Mouse (Mus musculus) ES-E14 (cell line): ENCODE measurements around the gene Mbtps2.

Experiments
- CHD2 ChIP-seq: IDR thresholded peaks from 2 replicates; pipeline ENCODE4 v1.6.1; 2014; ENCODE audit warnings: mild to moderate bottlenecking, low read depth, low read length, inconsistent platforms
- HCFC1 ChIP-seq: IDR thresholded peaks from 2 replicates; pipeline ENCODE4 v1.6.1; 2012; ENCODE audit warnings: low read length, inconsistent platforms, borderline replicate concordance; ENCODE audit not compliant: insufficient read depth
- ZC3H11A ChIP-seq: IDR thresholded peaks from 2 replicates; pipeline ENCODE4 v1.6.1; 2012; ENCODE audit warnings: low read depth, mild to moderate bottlenecking, inconsistent platforms, low read length, borderline replicate concordance
- ZNF384 ChIP-seq: IDR thresholded peaks from 2 replicates; pipeline ENCODE4 v1.6.1; 2012; ENCODE audit warnings: low read depth, low read length, inconsistent platforms

DNA sequence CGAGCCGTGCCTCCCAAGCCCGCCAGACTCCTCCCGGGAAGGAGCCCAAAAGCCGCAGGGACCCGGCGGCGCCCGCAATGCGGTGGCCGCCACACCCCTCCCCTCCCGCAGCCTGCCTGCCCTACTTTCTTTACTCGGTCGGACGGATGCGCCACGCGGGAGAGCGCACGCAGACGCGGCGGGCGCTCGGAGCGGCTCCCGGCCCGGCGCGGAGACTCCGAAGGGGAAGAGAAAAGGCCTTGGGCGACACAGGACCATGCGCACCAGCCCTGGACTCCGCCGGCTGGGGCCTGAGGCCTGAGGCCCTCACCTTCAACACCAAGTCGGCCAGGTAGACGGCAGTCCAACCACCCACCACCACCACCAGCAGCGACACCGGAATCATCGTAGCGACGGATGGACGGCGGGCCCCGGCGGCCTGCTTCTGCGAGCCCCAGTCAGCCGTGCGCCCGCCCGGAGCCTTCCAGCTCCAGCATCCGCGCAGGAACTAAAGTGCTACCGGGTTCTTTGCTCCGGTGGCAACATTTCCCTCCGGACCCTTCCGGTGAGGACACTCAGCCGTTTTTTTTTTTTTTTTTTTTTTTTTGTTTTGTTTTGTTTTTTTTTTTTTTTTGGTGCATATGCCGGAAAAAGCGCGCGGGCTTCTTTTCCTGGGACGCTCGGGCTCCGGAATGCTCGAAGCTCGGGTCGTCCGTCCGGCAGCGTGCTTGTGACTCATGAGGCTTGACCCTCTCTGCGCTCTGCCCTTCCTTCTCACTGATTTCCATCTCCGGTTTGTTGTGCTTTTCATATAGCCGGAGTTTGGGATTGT is at the start of gene Mbtps2:
- TF ChIP-seq HCFC1 (peak; percentile 77; the same call in 1 of the 2 replicates), ZC3H11A (no peak), ZNF384 (peak; percentile 100), CHD2 (no peak)
